Mouse (Mus musculus): ENCODE data around the gene Gm3486. TPM values are rescaled to one million over a fixed set of nuclear protein-coding genes. Genes with fewer than 3 reads are reported as not detected.
"Not testable (repeated sequence)": the region's sequence is repeated elsewhere in the genome, so short reads cannot be mapped to it uniquely, and the experiment has no call there.

The Gm3486 gene
- not detected in 2 replicates for polyA plus RNA-seq (2016; fragmentation: Nextera tagmentation; extraction: Ambion mirVana)

DNA sequence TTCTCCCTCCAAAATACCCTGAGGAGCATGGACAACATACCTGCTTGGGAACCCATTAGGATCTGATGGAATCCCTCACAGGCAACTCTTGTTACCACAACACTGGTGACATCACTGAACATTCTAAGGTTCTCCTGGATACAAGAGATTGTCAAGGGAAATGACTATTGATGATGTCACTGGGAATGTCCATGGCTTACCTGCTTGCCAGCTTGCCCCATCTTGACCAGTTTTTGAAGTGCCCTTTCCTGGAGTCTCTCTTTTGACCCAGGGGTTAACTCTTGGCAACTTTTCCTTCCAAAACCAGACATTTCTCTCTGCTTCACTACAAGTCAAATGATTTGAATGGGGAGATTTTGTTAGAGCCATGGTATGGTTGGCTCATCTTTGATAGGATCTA lies at the start of gene Gm3486:
Gene Gm3486, minus strand, starts transcription at position 101 of the 400 bp plus-strand sequence.
- not testable (repeated sequence) for ATAC-seq (ENCODE audit: low FRiP score); H3K36me3 ChIP-seq; H3K9ac ChIP-seq; H3K27ac ChIP-seq; H3K9me3 ChIP-seq (replicated peaks); H3K4me3 ChIP-seq; H3K4me2 ChIP-seq (replicated peaks); H3K4me1 ChIP-seq; H3K27me3 ChIP-seq

DNA sequence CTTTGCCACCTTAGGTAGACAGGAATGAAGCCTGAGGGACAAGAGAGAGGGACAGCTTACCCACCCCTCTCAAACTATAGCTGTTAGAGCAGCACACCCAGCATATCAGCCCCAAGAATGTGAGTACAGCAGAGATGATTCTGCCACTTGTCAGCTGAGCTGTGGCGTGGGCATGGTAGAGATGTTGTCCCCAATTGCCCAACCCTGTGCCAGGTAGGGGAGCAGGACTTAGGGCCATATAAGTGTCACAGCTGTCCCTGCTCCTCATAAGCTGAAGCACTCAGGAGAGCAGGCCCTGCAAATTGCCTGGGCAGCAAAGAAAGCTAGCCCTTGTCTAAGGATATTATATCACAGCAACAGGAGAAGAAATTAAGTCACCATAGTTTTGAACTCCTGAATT lies 35.4 kb upstream of the Gm3486 start:
- WGBS: 86% methylated on average over 1 of the region's 1 CpGs

DNA sequence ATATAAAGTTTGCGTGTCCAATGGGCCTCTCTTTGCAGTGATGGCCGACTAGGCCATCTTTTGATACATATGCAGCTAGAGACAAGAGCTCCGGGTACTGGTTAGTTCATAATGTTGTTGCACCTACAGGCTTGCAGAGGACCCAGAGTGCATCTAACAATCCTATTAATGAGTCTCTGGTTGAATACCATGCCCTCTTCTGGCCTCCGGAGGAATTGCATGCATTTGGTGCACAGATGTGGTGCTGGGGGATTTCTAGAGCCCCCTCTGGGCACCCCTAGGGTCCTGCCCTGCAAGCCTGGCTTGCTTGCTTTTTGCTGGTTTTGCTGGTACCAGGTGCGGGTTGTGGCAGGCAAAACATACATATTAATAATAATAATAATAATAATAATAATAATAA lies 31.4 kb upstream of the Gm3486 start:
- H3K36me3 ChIP-seq; H3K27ac ChIP-seq; H3K4me2 ChIP-seq (replicated peaks); H3K9me3 ChIP-seq (replicated peaks); H3K4me1 ChIP-seq; ATAC-seq (ENCODE audit: low FRiP score); H3K4me3 ChIP-seq; H3K9ac ChIP-seq; H3K27me3 ChIP-seq: not testable (repeated sequence)
- WGBS: 72% methylated on average over 5 of the region's 5 CpGs

More for the DNA sequence above, 35.4 kb upstream of the Gm3486 start:
- not testable (repeated sequence) for H3K27me3 ChIP-seq; H3K4me3 ChIP-seq; H3K4me1 ChIP-seq; H3K4me2 ChIP-seq (replicated peaks); H3K9ac ChIP-seq; ATAC-seq (ENCODE audit: low FRiP score); H3K36me3 ChIP-seq; H3K9me3 ChIP-seq (replicated peaks); H3K27ac ChIP-seq

DNA sequence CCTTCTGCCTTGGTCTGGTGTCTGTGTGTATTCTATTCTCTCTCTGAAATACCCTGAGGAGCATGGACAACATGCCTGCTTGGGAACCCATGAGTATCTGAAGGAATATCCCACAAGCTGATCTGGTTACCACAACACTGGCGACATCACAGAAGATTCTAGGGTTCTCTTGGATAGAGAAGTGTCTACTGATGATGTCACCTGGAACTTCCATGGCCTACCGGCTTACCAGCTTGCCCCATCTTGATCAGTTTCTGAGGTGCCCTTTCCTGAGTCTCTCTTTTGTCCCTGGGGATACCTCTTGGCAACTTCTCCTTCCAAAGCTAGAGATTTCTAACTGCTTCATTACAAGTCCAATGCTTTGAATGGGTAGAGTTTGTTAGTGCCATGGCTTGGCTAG lies 35.9 kb downstream of the Gm3486 start, which contains the start of gene Gm7954:
Gene Gm7954, minus strand, starts transcription at position 101 of the 400 bp plus-strand sequence.
- ATAC-seq (ENCODE audit: low FRiP score); H3K4me3 ChIP-seq; H3K9ac ChIP-seq; H3K27me3 ChIP-seq; H3K9me3 ChIP-seq (replicated peaks); H3K36me3 ChIP-seq; H3K27ac ChIP-seq; H3K4me1 ChIP-seq; H3K4me2 ChIP-seq (replicated peaks): not testable (repeated sequence)
- no CpG with 5 or more reads among the region's 2 CpGs for WGBS

Other genes starting within 250 kb of the Gm3486 start
- gene Gm2832, start 210.7 kb downstream of the Gm3486 start, polyA plus RNA-seq (2016; fragmentation: Nextera tagmentation; extraction: Ambion mirVana): 0.21 TPM in 1 of 2 replicates, not detected in the other
- gene Gm5798, start 140.9 kb downstream of the Gm3486 start, polyA plus RNA-seq (2016; fragmentation: Nextera tagmentation; extraction: Ambion mirVana): not detected in 2 replicates
- gene Gm7945, start 103.1 kb downstream of the Gm3486 start, polyA plus RNA-seq (2016; fragmentation: Nextera tagmentation; extraction: Ambion mirVana): not detected in 2 replicates
- not detected in 2 replicates for gene Gm6482, start 81.2 kb downstream of the Gm3486 start, polyA plus RNA-seq (2016; fragmentation: Nextera tagmentation; extraction: Ambion mirVana)
- not detected in 2 replicates for gene Gm7954, start 36.0 kb downstream of the Gm3486 start, polyA plus RNA-seq (2016; fragmentation: Nextera tagmentation; extraction: Ambion mirVana)
- not detected in 2 replicates for gene Gm7970, start 66.1 kb upstream of the Gm3486 start, polyA plus RNA-seq (2016; fragmentation: Nextera tagmentation; extraction: Ambion mirVana)
- not detected in 2 replicates for gene 1700049E17Rik2, start 83.7 kb upstream of the Gm3486 start, polyA plus RNA-seq (2016; fragmentation: Nextera tagmentation; extraction: Ambion mirVana)
- gene Gm3072, start 135.1 kb upstream of the Gm3486 start, polyA plus RNA-seq (2016; fragmentation: Nextera tagmentation; extraction: Ambion mirVana): not detected in 2 replicates
- gene Gm3676, start 157.0 kb upstream of the Gm3486 start, polyA plus RNA-seq (2016; fragmentation: Nextera tagmentation; extraction: Ambion mirVana): not detected in 2 replicates
- not detected in 2 replicates for gene Gm8068, start 212.4 kb upstream of the Gm3486 start, polyA plus RNA-seq (2016; fragmentation: Nextera tagmentation; extraction: Ambion mirVana)